Mouse (Mus musculus) kidney, adult 2 months (tissue): ENCODE results near the gene Tram2. TPM values are rescaled to one million over a fixed set of nuclear protein-coding genes. Genes with fewer than 3 reads are reported as not detected.

Experiments used
- DNase-seq: peaks from one replicate; pipeline ENCODE4 v3.0.0; 2021
- H3K27ac ChIP-seq: fragments of 200-500 bp; 2 replicates; pipeline ENCODE4 v1.5.1; 2012; ENCODE audit warnings: low read depth, low read length, control low read depth, inconsistent platforms; ENCODE audit not compliant: insufficient read depth
- H3K27me3 ChIP-seq: fragments of 200-500 bp; replicated peaks from 2 replicates; pipeline ENCODE4 v1.6.1; 2012; ENCODE audit warnings: mild to moderate bottlenecking, moderate library complexity, low read length, inconsistent platforms; ENCODE audit not compliant: control insufficient read depth, insufficient read depth
- H3K36me3 ChIP-seq: fragments of 200-500 bp; 2 replicates; pipeline ENCODE4 v1.6.1; 2012; ENCODE audit warnings: mild to moderate bottlenecking, moderate library complexity, low read length, inconsistent platforms; ENCODE audit not compliant: control insufficient read depth, insufficient read depth
- H3K4me1 ChIP-seq: fragments of 200-500 bp; 2 replicates; pipeline ENCODE4 v1.6.1; 2011; ENCODE audit warnings: low read length; ENCODE audit not compliant: control insufficient read depth, insufficient read depth
- H3K4me3 ChIP-seq: fragments of 200-500 bp; 2 replicates; pipeline ENCODE4 v1.5.1; 2011; ENCODE audit warnings: mild to moderate bottlenecking, low read depth, low read length, control low read depth; ENCODE audit not compliant: insufficient read depth
- CTCF ChIP-seq: fragments of 200-500 bp; conservative IDR thresholded peaks from 2 replicates; pipeline ENCODE4 v1.5.1; 2011; ENCODE audit warnings: low read depth, mild to moderate bottlenecking, control low read depth, low read length, moderate library complexity, mixed read lengths; ENCODE audit not compliant: insufficient read depth, insufficient read length
- POLR2A ChIP-seq: fragments of 200-500 bp; IDR thresholded peaks from one replicate; pipeline ENCODE4 v1.6.1; 2011; ENCODE audit warnings: low read depth, low read length, control low read depth
- WGBS: fragments of 180-500 bp; shearing (Covaris S2); methylation state at CpG from one replicate; pipeline ENCODE4 v1.1.7; 2018; 5-methylcytosine and 5-hydroxymethylcytosine counted together
- polyA plus RNA-seq: library from polyadenylated mRNA; depleted of rRNA; stranded (reverse); fragments of >200 nt; gene quantifications from 2 replicates; pipeline ENCODE4 v1.2.3, GENCODE M21; 2012

Gene Tram2
- polyA plus RNA-seq, 1 experiment = 4.9 TPM

GRCm38 (mm10) chr1:21048402-21048801 lies 30.6 kb downstream of the Tram2 start:
- Histone ChIP-seq H3K36me3 (no peaks in the 10 kb centered on the region), H3K27me3 (no peaks in the 10 kb centered on the region), H3K27ac (no peak overlapping the region), H3K4me3 (no peak overlapping the region), H3K4me1 (no peaks in the 10 kb centered on the region)
- 90% methylated on average over 8 of the region's 8 CpGs for WGBS
- TF ChIP-seq CTCF (no peak), POLR2A (no peak)
- DNase-seq = no peak

GRCm38 (mm10) chr1:21042461-21042860 lies 36.6 kb downstream of the Tram2 start:
- no peaks in the 10 kb centered on the region for H3K4me1 ChIP-seq
- no peak overlapping the region for H3K4me3 ChIP-seq
- TF ChIP-seq POLR2A = no peak
- no peak for TF ChIP-seq CTCF
- 86% methylated on average over 7 of the region's 7 CpGs for WGBS
- no peaks in the 10 kb centered on the region for H3K36me3 ChIP-seq
- DNase-seq = no peak
- no peaks in the 10 kb centered on the region for H3K27me3 ChIP-seq
- no peak overlapping the region for H3K27ac ChIP-seq

GRCm38 (mm10) chr1:21040610-21041326 lies 38.3 kb downstream of the Tram2 start:
- no peaks in the 10 kb centered on the region for H3K27me3 ChIP-seq
- DNase-seq = no peak
- no peak for TF ChIP-seq POLR2A
- no peak for TF ChIP-seq CTCF
- no peak overlapping the region for H3K27ac ChIP-seq
- H3K4me3 ChIP-seq = no peak overlapping the region
- H3K36me3 ChIP-seq = no peaks in the 10 kb centered on the region
- 65% methylated on average over 7 of the region's 7 CpGs for WGBS
- no peaks in the 10 kb centered on the region for H3K4me1 ChIP-seq

GRCm38 (mm10) chr1:21040173-21040572 lies 38.9 kb downstream of the Tram2 start:
- no peak for TF ChIP-seq CTCF
- TF ChIP-seq POLR2A = no peak
- no peak for DNase-seq
- Histone ChIP-seq H3K4me1 (no peaks in the 10 kb centered on the region), H3K4me3 (no peak overlapping the region), H3K27ac (no peak overlapping the region), H3K27me3 (no peaks in the 10 kb centered on the region), H3K36me3 (no peaks in the 10 kb centered on the region)
- 76% methylated on average over 7 of the region's 7 CpGs for WGBS

GRCm38 (mm10) chr1:21039564-21039963 lies 39.5 kb downstream of the Tram2 start:
- Histone ChIP-seq H3K27me3 (no peaks in the 10 kb centered on the region), H3K27ac (no peak overlapping the region), H3K36me3 (no peaks in the 10 kb centered on the region), H3K4me3 (no peak overlapping the region), H3K4me1 (no peaks in the 10 kb centered on the region)
- TF ChIP-seq POLR2A = no peak
- no peak for TF ChIP-seq CTCF
- 94% methylated on average over 3 of the region's 3 CpGs for WGBS
- DNase-seq = no peak

GRCm38 (mm10) chr1:21037881-21038601 lies 41.0 kb downstream of the Tram2 start:
- H3K4me3 ChIP-seq = no peak overlapping the region
- DNase-seq = no peak
- H3K27ac ChIP-seq = no peak overlapping the region
- no peaks in the 10 kb centered on the region for H3K36me3 ChIP-seq
- no peaks in the 10 kb centered on the region for H3K4me1 ChIP-seq
- H3K27me3 ChIP-seq = no peaks in the 10 kb centered on the region
- TF ChIP-seq POLR2A (no peak), CTCF (no peak)
- WGBS = 89% methylated on average over 6 of the region's 6 CpGs

- 84% methylated on average over 6 of the region's 6 CpGs for WGBS
- no peak overlapping the region for H3K4me3 ChIP-seq
- H3K27ac ChIP-seq = no peak overlapping the region
- DNase-seq = no peak
- no peaks in the 10 kb centered on the region for H3K4me1 ChIP-seq
- no peaks in the 10 kb centered on the region for H3K27me3 ChIP-seq
- TF ChIP-seq CTCF = no peak
- no peak for TF ChIP-seq POLR2A
- no peaks in the 10 kb centered on the region for H3K36me3 ChIP-seq
Measured at GRCm38 (mm10) chr1:21035878-21036277, 43.2 kb downstream of the Tram2 start.
